Mouse (Mus musculus) lung, embryonic 16.5 days (tissue): ENCODE data around the gene Nbeal2. TPM values are rescaled to one million over a fixed set of nuclear protein-coding genes. Genes with fewer than 3 reads are reported as not detected.
A peak's percentile ranks its signal among the peaks of the same experiment; 100 is the strongest.

ENCODE experiments used
- ATAC-seq: fragments of 200-750 bp; cut with Nextera tagmentation; 2 replicates; pipeline ENCODE4 v1.8.0; 2017; ENCODE audit warnings: low read depth, mild to moderate bottlenecking, moderate library complexity
- H3K27ac ChIP-seq: fragments of 300-500 bp; sonication (generic); 2 replicates; pipeline ENCODE4 v1.5.1; 2014; ENCODE audit warnings: mild to moderate bottlenecking, control low read depth, low read length
- H3K27me3 ChIP-seq: fragments of 300-500 bp; sonication (generic); 2 replicates; pipeline ENCODE4 v1.6.1; 2014; ENCODE audit warnings: low read depth, low read length, mixed read lengths; ENCODE audit not compliant: control insufficient read depth, insufficient read depth
- H3K36me3 ChIP-seq: fragments of 300-500 bp; sonication (generic); 2 replicates; pipeline ENCODE4 v1.6.1; 2014; ENCODE audit warnings: low read length; ENCODE audit not compliant: control insufficient read depth, insufficient read depth
- H3K4me1 ChIP-seq: fragments of 300-500 bp; sonication (generic); replicated peaks from 2 replicates; pipeline ENCODE4 v1.6.1; 2014; ENCODE audit warnings: low read length, mixed read lengths; ENCODE audit not compliant: control insufficient read depth, insufficient read depth
- H3K4me2 ChIP-seq: fragments of 300-500 bp; sonication (generic); 2 replicates; pipeline ENCODE4 v1.6.1; 2014; ENCODE audit warnings: low read depth, low read length, control low read depth
- H3K4me3 ChIP-seq: fragments of 300-500 bp; sonication (generic); 2 replicates; pipeline ENCODE4 v1.5.1; 2014; ENCODE audit warnings: mild to moderate bottlenecking, low read length, control low read depth
- H3K9ac ChIP-seq: fragments of 300-500 bp; sonication (generic); 2 replicates; pipeline ENCODE4 v1.6.1; 2014; ENCODE audit warnings: low read length, control low read depth
- H3K9me3 ChIP-seq: fragments of 300-500 bp; sonication (generic); 2 replicates; pipeline ENCODE4 v1.6.1; 2016; ENCODE audit warnings: low read length; ENCODE audit not compliant: control insufficient read depth
- WGBS: fragments of 180-500 bp; shearing (Covaris S2); extraction: QIAGEN DNeasy Blood & Tissue Kit; methylation state at CpG from one replicate; pipeline ENCODE4 v1.1.7; 2014; 5-methylcytosine and 5-hydroxymethylcytosine counted together
- polyA plus RNA-seq: library from polyadenylated mRNA; unstranded; fragments of >200 nt; fragmentation: Nextera tagmentation; extraction: Ambion mirVana; gene quantifications from 2 replicates; pipeline ENCODE4 v1.2.1, GENCODE M21; 2015

Gene Nbeal2
- polyA plus RNA-seq, 1 experiment from 2014 or later: 5.0 TPM

DNA sequence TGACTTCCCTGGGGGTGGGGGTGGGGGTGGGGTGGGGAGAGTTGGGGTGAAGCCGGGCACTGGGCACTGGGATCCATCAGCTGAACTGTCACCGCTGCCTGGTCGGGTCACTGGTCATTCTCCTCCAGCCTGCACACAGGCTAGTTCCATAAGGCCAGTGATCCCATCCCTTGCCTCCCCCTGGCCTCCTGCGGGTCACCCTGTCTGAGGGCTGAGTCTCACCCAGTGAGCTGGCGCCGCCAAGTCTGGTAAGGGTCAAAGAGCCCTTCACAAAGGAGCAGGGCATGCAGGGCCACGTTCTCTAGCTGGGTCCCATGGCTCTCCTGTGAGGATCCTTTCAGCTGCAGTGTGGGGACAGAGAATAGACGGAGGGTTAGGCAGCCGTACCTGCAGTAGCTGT lies 10.2 kb downstream of the Nbeal2 start:
- no peak overlapping the region for H3K4me2 ChIP-seq
- no peaks in the 10 kb centered on the region for H3K4me1 ChIP-seq
- H3K27ac ChIP-seq: no peak overlapping the region
- H3K4me3 ChIP-seq: no peak overlapping the region
- 47% methylated on average over 9 of the region's 9 CpGs for WGBS
- no peak overlapping the region for H3K9ac ChIP-seq
- no peaks in the 10 kb centered on the region for H3K9me3 ChIP-seq
- H3K36me3 ChIP-seq: no peaks in the 10 kb centered on the region
- no peaks in the 10 kb centered on the region for H3K27me3 ChIP-seq
- no peak for ATAC-seq

- WGBS: 36% methylated on average over 5 of the region's 5 CpGs
- H3K27me3 ChIP-seq: no peaks in the 10 kb centered on the region
- no peak for ATAC-seq
- H3K9me3 ChIP-seq: no peaks in the 10 kb centered on the region
- H3K27ac ChIP-seq: no peak overlapping the region
- H3K9ac ChIP-seq: no peak overlapping the region
- no peaks in the 10 kb centered on the region for H3K4me1 ChIP-seq
- H3K36me3 ChIP-seq: 0 out of 2 replicates have a peak, but pooled peaks cover 3% of the 10 kb centered on the region
- no peak overlapping the region for H3K4me3 ChIP-seq
- H3K4me2 ChIP-seq: no peak overlapping the region
These were observed 11.0 kb downstream of the Nbeal2 start for GRCm38 (mm10) chr9:110642812-110643524.

GRCm38 (mm10) chr9:110641006-110641405 lies 13.0 kb downstream of the Nbeal2 start:
- H3K9ac ChIP-seq: no peak overlapping the region

DNA sequence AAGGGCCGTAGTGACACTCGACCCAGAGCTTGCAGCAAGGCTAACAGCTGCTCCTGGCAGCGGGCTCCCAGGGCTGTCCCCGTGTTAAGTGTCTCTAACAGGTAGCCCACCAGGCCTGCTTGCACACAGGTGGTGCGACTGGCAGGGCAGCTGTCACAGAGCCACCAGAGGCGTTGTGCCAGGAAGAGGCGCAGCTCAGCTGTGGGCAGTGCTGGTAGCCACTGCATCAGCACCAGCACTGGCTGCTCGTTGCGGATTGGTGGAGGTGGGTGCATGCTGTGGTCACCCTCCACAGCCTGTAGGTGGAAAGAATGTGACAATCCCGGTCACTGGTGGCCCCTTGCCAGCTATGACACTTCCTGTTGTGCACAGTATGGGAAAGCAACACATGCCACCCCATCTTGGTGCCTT lies 15.3 kb downstream of the Nbeal2 start:
- Histone ChIP-seq H3K4me1 (no peaks in the 10 kb centered on the region), H3K9ac (no peak overlapping the region), H3K4me2 (no peak overlapping the region), H3K27me3 (no peaks in the 10 kb centered on the region; the same call in 1 of the 2 replicates), H3K4me3 (no peak overlapping the region), H3K36me3 (peaks cover 3% of the 10 kb centered on the region; the same call in 1 of the 2 replicates), H3K9me3 (no peaks in the 10 kb centered on the region), H3K27ac (no peak overlapping the region)
- no peak for ATAC-seq
- 74% methylated on average over 10 of the region's 10 CpGs for WGBS

More at GRCm38 (mm10) chr9:110641006-110641405, 13.0 kb downstream of the Nbeal2 start:
- ATAC-seq: no peak
- Histone ChIP-seq H3K4me3 (no peak overlapping the region), H3K4me1 (no peaks in the 10 kb centered on the region), H3K27me3 (no peaks in the 10 kb centered on the region), H3K27ac (no peak overlapping the region), H3K9me3 (no peaks in the 10 kb centered on the region), H3K36me3 (0 out of 2 replicates have a peak, but pooled peaks cover 3% of the 10 kb centered on the region), H3K4me2 (no peak overlapping the region)
- 80% methylated on average over 5 of the region's 5 CpGs for WGBS

DNA sequence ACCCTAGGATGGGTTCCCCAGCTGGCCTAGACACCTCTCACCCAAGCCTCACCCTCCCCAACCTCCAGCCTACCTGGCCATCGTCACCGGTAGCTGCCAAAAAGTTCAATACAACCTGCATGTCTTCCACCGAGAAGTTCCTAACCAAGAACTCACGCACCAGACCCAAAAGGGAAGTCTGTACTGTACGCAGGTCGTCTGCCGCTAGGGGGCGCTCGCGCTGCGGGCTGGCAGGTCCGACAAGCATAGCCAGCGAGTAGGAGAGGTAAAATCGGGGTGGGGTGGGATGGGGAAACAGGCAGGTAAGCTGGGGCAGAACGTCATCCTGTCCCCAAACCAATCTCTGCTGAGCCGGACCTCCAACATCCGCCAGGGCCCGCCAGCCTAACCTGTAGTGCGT lies 18.7 kb downstream of the Nbeal2 start:
- Histone ChIP-seq H3K4me1 (no peaks in the 10 kb centered on the region), H3K9ac (no peak overlapping the region), H3K27me3 (peaks cover 9% of the 10 kb centered on the region), H3K9me3 (no peaks in the 10 kb centered on the region), H3K4me2 (no peak overlapping the region), H3K36me3 (peaks cover 3% of the 10 kb centered on the region; the same call in 1 of the 2 replicates), H3K4me3 (no peak overlapping the region), H3K27ac (no peak overlapping the region)
- 0 out of 2 replicates have a peak, but pooled peaks have one; percentile 59 for ATAC-seq
- whole genome bisulfite sequencing: 10% methylated on average over 19 of the region's 19 CpGs

DNA sequence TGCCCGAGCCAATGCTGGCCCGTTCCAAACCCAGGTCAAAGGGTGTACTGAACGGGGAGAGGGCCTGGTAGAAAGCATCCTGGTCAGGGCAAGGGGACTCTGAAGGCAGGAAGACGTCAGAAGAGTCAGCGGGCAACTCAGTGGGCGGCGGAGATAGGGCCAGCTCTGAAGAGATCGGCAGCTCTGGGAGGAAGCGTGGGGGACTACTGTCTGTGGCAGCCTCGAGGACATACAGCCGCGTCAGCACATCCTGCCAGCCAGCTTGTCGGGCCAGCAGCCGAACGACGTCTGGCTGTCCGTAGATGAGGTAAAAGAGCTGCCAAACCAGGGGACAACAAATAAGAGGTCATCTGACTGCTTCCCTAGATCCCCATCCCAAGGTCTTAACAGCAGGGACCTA lies 20.1 kb downstream of the Nbeal2 start:
- no peak overlapping the region for H3K27ac ChIP-seq
- H3K36me3 ChIP-seq: peaks cover 3% of the 10 kb centered on the region; the same call in 1 of the 2 replicates
- no peak for ATAC-seq
- H3K9ac ChIP-seq: no peak overlapping the region
- 66% methylated on average over 17 of the region's 17 CpGs for WGBS
- no peaks in the 10 kb centered on the region for H3K4me1 ChIP-seq
- H3K4me2 ChIP-seq: no peak overlapping the region
- no peak overlapping the region for H3K4me3 ChIP-seq
- no peaks in the 10 kb centered on the region for H3K9me3 ChIP-seq
- peaks cover 9% of the 10 kb centered on the region for H3K27me3 ChIP-seq

DNA sequence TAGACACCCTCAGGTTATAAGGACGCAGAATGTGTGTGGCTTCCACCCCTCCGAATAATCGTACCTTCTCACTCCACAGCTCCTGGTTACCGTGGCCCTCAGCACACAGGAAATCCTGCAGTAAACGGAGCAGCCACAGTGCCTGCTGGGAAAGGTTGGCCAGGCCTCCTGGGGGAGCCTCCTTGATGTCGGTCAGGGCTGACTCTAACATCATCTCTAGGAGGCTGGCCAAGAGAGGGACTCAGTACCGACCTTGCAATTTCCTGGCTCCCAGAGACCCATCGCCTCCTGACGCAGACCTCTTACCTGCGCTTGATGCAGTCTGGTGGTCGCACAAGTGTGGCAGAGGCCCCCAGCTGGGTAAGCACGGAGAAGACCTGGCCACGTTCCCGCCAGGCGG lies 21.3 kb downstream of the Nbeal2 start:
- no peak overlapping the region for H3K27ac ChIP-seq
- no peak for ATAC-seq
- peaks cover 9% of the 10 kb centered on the region for H3K27me3 ChIP-seq
- no peaks in the 10 kb centered on the region for H3K9me3 ChIP-seq
- 72% methylated on average over 15 of the region's 15 CpGs for WGBS
- no peaks in the 10 kb centered on the region; the same call in 1 of the 2 replicates for H3K36me3 ChIP-seq
- no peak overlapping the region for H3K9ac ChIP-seq
- H3K4me2 ChIP-seq: no peak overlapping the region
- no peaks in the 10 kb centered on the region for H3K4me1 ChIP-seq
- no peak overlapping the region for H3K4me3 ChIP-seq

- Histone ChIP-seq H3K27me3 (peaks cover 9% of the 10 kb centered on the region), H3K4me3 (no peak overlapping the region), H3K27ac (no peak overlapping the region), H3K4me1 (no peaks in the 10 kb centered on the region), H3K9me3 (no peaks in the 10 kb centered on the region), H3K36me3 (no peaks in the 10 kb centered on the region; the same call in 1 of the 2 replicates), H3K4me2 (peak overlapping the region; percentile 14; the same call in 1 of the 2 replicates), H3K9ac (no peak overlapping the region)
- WGBS: 31% methylated on average over 30 of the region's 30 CpGs
- no peak for ATAC-seq
These were observed 22.2 kb downstream of the Nbeal2 start for GRCm38 (mm10) chr9:110631651-110632275.

GRCm38 (mm10) chr9:110631191-110631590 lies 22.8 kb downstream of the Nbeal2 start:
- Histone ChIP-seq H3K4me3 (no peak overlapping the region), H3K36me3 (no peaks in the 10 kb centered on the region; the same call in 1 of the 2 replicates), H3K27ac (no peak overlapping the region), H3K9ac (no peak overlapping the region), H3K4me2 (no peak overlapping the region), H3K9me3 (no peaks in the 10 kb centered on the region), H3K27me3 (peaks cover 9% of the 10 kb centered on the region), H3K4me1 (no peaks in the 10 kb centered on the region)
- 25% methylated on average over 10 of the region's 10 CpGs for WGBS
- ATAC-seq: no peak
